Mouse (Mus musculus): Measurements from ENCODE around the gene Taf8. TPM values are rescaled to one million over a fixed set of nuclear protein-coding genes. Genes with fewer than 3 reads are reported as not detected.

The Taf8 gene
- total RNA-seq, 2 experiments from 2014 or later, result 9.5 to 10.2 TPM

GRCm38 (mm10) chr17:47465016-47465415 lies 37.1 kb downstream of the Taf8 start:
- DNase-seq, result no peak
- intact Hi-C loops (cut with DNase I; ENCODE audit: low total_unique reads), result no loop called here

- DNase-seq, result no peak
- intact Hi-C loops (cut with DNase I; ENCODE audit: low total_unique reads), result no loop called here
These were observed 37.7 kb downstream of the Taf8 start for GRCm38 (mm10) chr17:47464248-47464965.

- DNase-seq, result no peak
- intact Hi-C loops (cut with DNase I; ENCODE audit: low total_unique reads), result no loop called here
These were observed 39.2 kb downstream of the Taf8 start for GRCm38 (mm10) chr17:47462728-47463388.

- intact Hi-C loops (cut with DNase I; ENCODE audit: low total_unique reads), result no loop called here
- DNase-seq, result no peak
These were observed 39.9 kb downstream of the Taf8 start for GRCm38 (mm10) chr17:47462209-47462608.

GRCm38 (mm10) chr17:47461688-47462087 lies 40.4 kb downstream of the Taf8 start:
- intact Hi-C loops (cut with DNase I; ENCODE audit: low total_unique reads), result no loop called here

GRCm38 (mm10) chr17:47459341-47459919 lies 42.7 kb downstream of the Taf8 start:
- intact Hi-C loops (cut with DNase I; ENCODE audit: low total_unique reads), result no loop called here
- no peak for DNase-seq

More at GRCm38 (mm10) chr17:47461688-47462087, 40.4 kb downstream of the Taf8 start:
- DNase-seq, result no peak

- DNase-seq, result no peak
- intact Hi-C loops (cut with DNase I; ENCODE audit: low total_unique reads), result no loop called here
These were observed 43.2 kb downstream of the Taf8 start for GRCm38 (mm10) chr17:47458936-47459335.

- intact Hi-C loops (cut with DNase I; ENCODE audit: low total_unique reads), result no loop called here
- DNase-seq, result no peak
These were observed 43.8 kb downstream of the Taf8 start for GRCm38 (mm10) chr17:47458310-47458709.

GRCm38 (mm10) chr17:47454675-47455074 lies 47.4 kb downstream of the Taf8 start:
- intact Hi-C loops (cut with DNase I; ENCODE audit: low total_unique reads), result no loop called here
- DNase-seq, result no peak

- no peak for DNase-seq
- intact Hi-C loops (cut with DNase I; ENCODE audit: low total_unique reads), result no loop called here
These were observed 49.2 kb downstream of the Taf8 start for GRCm38 (mm10) chr17:47452886-47453285.

GRCm38 (mm10) chr17:47450880-47451565 lies 51.1 kb downstream of the Taf8 start:
- intact Hi-C loops (cut with DNase I; ENCODE audit: low total_unique reads), result no loop called here
- no peak for DNase-seq

- intact Hi-C loops (cut with DNase I; ENCODE audit: low total_unique reads), result no loop called here
- no peak for DNase-seq
These were observed 51.9 kb downstream of the Taf8 start for GRCm38 (mm10) chr17:47450239-47450638.

- intact Hi-C loops (cut with DNase I; ENCODE audit: low total_unique reads), result no loop called here
- no peak for DNase-seq
These were observed 52.7 kb downstream of the Taf8 start for GRCm38 (mm10) chr17:47449432-47449831.

- intact Hi-C loops (cut with DNase I; ENCODE audit: low total_unique reads), result no loop called here
- DNase-seq, result no peak
These were observed 53.3 kb downstream of the Taf8 start for GRCm38 (mm10) chr17:47448523-47449372.

GRCm38 (mm10) chr17:47446561-47446960 lies 55.5 kb downstream of the Taf8 start:
- no peak for DNase-seq
- intact Hi-C loops (cut with DNase I; ENCODE audit: low total_unique reads), result no loop called here

GRCm38 (mm10) chr17:47446025-47446424 lies 56.1 kb downstream of the Taf8 start:
- DNase-seq, result no peak
- intact Hi-C loops (cut with DNase I; ENCODE audit: low total_unique reads), result no loop called here

GRCm38 (mm10) chr17:47445518-47445917 lies 56.6 kb downstream of the Taf8 start:
- no peak for DNase-seq
- intact Hi-C loops (cut with DNase I; ENCODE audit: low total_unique reads), result no loop called here

GRCm38 (mm10) chr17:47444113-47444512 lies 58.0 kb downstream of the Taf8 start:
- intact Hi-C loops (cut with DNase I; ENCODE audit: low total_unique reads), result no loop called here
- DNase-seq, result no peak

GRCm38 (mm10) chr17:47442271-47442670 lies 59.8 kb downstream of the Taf8 start:
- intact Hi-C loops (cut with DNase I; ENCODE audit: low total_unique reads), result no loop called here
- DNase-seq, result no peak

Measured in gastrocnemius, postnatal 14 days (tissue).